Mouse (Mus musculus) heart, postnatal 0 days (tissue): ENCODE data around the gene Zfp775. TPM values are rescaled to one million over a fixed set of nuclear protein-coding genes. Genes with fewer than 3 reads are reported as not detected.

Experiments used
- ATAC-seq: fragments of 200-750 bp; cut with Nextera tagmentation; 2 replicates; pipeline ENCODE4 v1.8.0; 2017; ENCODE audit warnings: low read depth, moderate number of reproducible peaks, moderate library complexity; ENCODE audit not compliant: insufficient read depth
- DNase-seq: peaks from one replicate; pipeline ENCODE4 v3.0.0-alpha.2; 2016; ENCODE audit warnings: low spot score
- H3K27ac ChIP-seq: fragments of 300-500 bp; sonication (generic); 2 replicates; pipeline ENCODE4 v1.5.1; 2014; ENCODE audit warnings: low read depth, mild to moderate bottlenecking
- H3K27me3 ChIP-seq: fragments of 300-500 bp; sonication (generic); 2 replicates; pipeline ENCODE4 v1.6.1; 2014; ENCODE audit warnings: low read length, mixed read lengths; ENCODE audit not compliant: control insufficient read depth, insufficient read depth
- H3K36me3 ChIP-seq: fragments of 300-500 bp; sonication (generic); replicated peaks from 2 replicates; pipeline ENCODE4 v1.6.1; 2014; ENCODE audit warnings: low read length, mixed read lengths; ENCODE audit not compliant: control insufficient read depth, insufficient read depth
- H3K4me1 ChIP-seq: fragments of 300-500 bp; sonication (generic); 2 replicates; pipeline ENCODE4 v1.6.1; 2014; ENCODE audit warnings: antibody characterized with exemption; ENCODE audit not compliant: control insufficient read depth, insufficient read depth
- H3K4me2 ChIP-seq: fragments of 300-500 bp; sonication (generic); 2 replicates; pipeline ENCODE4 v1.6.1; 2014; ENCODE audit warnings: low read depth, mild to moderate bottlenecking, low read length, moderate library complexity
- H3K4me3 ChIP-seq: fragments of 300-500 bp; sonication (generic); 2 replicates; pipeline ENCODE4 v1.5.1; 2014; ENCODE audit warnings: low read depth, low read length
- H3K9ac ChIP-seq: fragments of 300-500 bp; sonication (generic); replicated peaks from 2 replicates; pipeline ENCODE4 v1.6.1; 2014; ENCODE audit warnings: low read depth, low read length, mixed read lengths
- H3K9me3 ChIP-seq: fragments of 300-500 bp; sonication (generic); replicated peaks from 2 replicates; pipeline ENCODE4 v1.6.1; 2016; ENCODE audit warnings: low read length; ENCODE audit not compliant: control insufficient read depth
- CTCF ChIP-seq: IDR thresholded peaks from 2 replicates; pipeline ENCODE4 v1.5.1; 2016; ENCODE audit warnings: antibody characterized with exemption, control low read depth, low read depth
- EP300 ChIP-seq: IDR thresholded peaks from 2 replicates; pipeline ENCODE4 v1.6.1; 2016; ENCODE audit warnings: antibody characterized with exemption, low read depth
- WGBS: fragments of 180-500 bp; shearing (Covaris S2); extraction: QIAGEN DNeasy Blood & Tissue Kit; methylation state at CpG from one replicate; pipeline ENCODE4 v1.1.7; 2014; 5-methylcytosine and 5-hydroxymethylcytosine counted together
- polyA plus RNA-seq: library from polyadenylated mRNA; unstranded; fragments of >200 nt; fragmentation: Nextera tagmentation; extraction: Ambion mirVana; gene quantifications from 2 replicates; pipeline ENCODE4 v1.2.1, GENCODE M21; 2015
- total RNA-seq: library from RNA; depleted of rRNA; stranded (reverse); fragments of >200 nt; gene quantifications from 2 replicates; pipeline ENCODE4 v1.2.3, GENCODE M21; 2014; ENCODE audit warnings: low replicate concordance

The Zfp775 gene
- total and polyA plus RNA-seq, 2 experiments from 2014 or later, result 4.0 to 5.7 TPM

- no peaks in the 10 kb centered on the region for H3K9me3 ChIP-seq
- peaks cover 24% of the 10 kb centered on the region for H3K36me3 ChIP-seq
- H3K27me3 ChIP-seq, result peaks cover 4% of the 10 kb centered on the region; the same call in 1 of the 2 replicates
- 37% methylated on average over 1 of the region's 1 CpGs for WGBS
- TF ChIP-seq CTCF (no peak), EP300 (no peak)
- ATAC-seq (no peak), DNase-seq (no peak)
- H3K4me2 ChIP-seq, result no peak overlapping the region
- no peak overlapping the region for H3K4me3 ChIP-seq
- H3K27ac ChIP-seq, result no peak overlapping the region
- 0 out of 2 replicates have a peak, but pooled peaks cover 9% of the 10 kb centered on the region for H3K4me1 ChIP-seq
- H3K9ac ChIP-seq, result no peak overlapping the region
These were observed 21.6 kb downstream of the Zfp775 start for GRCm38 (mm10) chr6:48623460-48623859.

- 42% methylated on average over 8 of the region's 8 CpGs for WGBS
These were observed 24.6 kb downstream of the Zfp775 start, which contains the start of gene AI854703 for GRCm38 (mm10) chr6:48626464-48626863. TSS of gene AI854703 (plus strand) at chr6:48626764.

GRCm38 (mm10) chr6:48626984-48627383 is 25.1 kb downstream of the Zfp775 start:
- DNase-seq (peak; percentile 31), ATAC-seq (peak; percentile 45; the same call in 1 of the 2 replicates)
- H3K9ac ChIP-seq, result peak overlapping the region; percentile 34; the same call in 1 of the 2 replicates
- H3K36me3 ChIP-seq, result no peaks in the 10 kb centered on the region
- no peaks in the 10 kb centered on the region for H3K9me3 ChIP-seq
- H3K4me1 ChIP-seq, result peaks cover 20% of the 10 kb centered on the region
- TF ChIP-seq EP300 (no peak), CTCF (no peak)
- peaks cover 15% of the 10 kb centered on the region for H3K27me3 ChIP-seq
- peak overlapping the region; percentile 76 for H3K4me2 ChIP-seq
- H3K27ac ChIP-seq, result no peak overlapping the region
- 1% methylated on average over 32 of the region's 32 CpGs for WGBS
- peak overlapping the region; percentile 48 for H3K4me3 ChIP-seq

More at GRCm38 (mm10) chr6:48626464-48626863, 24.6 kb downstream of the Zfp775 start, which contains the start of gene AI854703:
- no peaks in the 10 kb centered on the region for H3K9me3 ChIP-seq
- no peak for DNase-seq
- no peaks in the 10 kb centered on the region for H3K36me3 ChIP-seq
- peaks cover 20% of the 10 kb centered on the region for H3K4me1 ChIP-seq
- peaks cover 15% of the 10 kb centered on the region for H3K27me3 ChIP-seq
- H3K4me2 ChIP-seq, result peak within 1 kb of the TSS; percentile 76
- H3K9ac ChIP-seq, result peak within 1 kb of the TSS; percentile 34; the same call in 1 of the 2 replicates
- no peak within 1 kb of the TSS for H3K27ac ChIP-seq
- peak within 1 kb of the TSS; percentile 48 for H3K4me3 ChIP-seq
- ATAC-seq, result no peak
- TF ChIP-seq EP300 (no peak), CTCF (no peak)

- Histone ChIP-seq H3K4me2 (peak overlapping the region; percentile 76), H3K27me3 (peaks cover 15% of the 10 kb centered on the region), H3K4me1 (peaks cover 20% of the 10 kb centered on the region), H3K36me3 (no peaks in the 10 kb centered on the region), H3K9ac (peak overlapping the region; percentile 34; the same call in 1 of the 2 replicates), H3K4me3 (peak overlapping the region; percentile 48), H3K9me3 (no peaks in the 10 kb centered on the region), H3K27ac (no peak overlapping the region)
- ATAC-seq, result no peak
- DNase-seq, result no peak
- 13% methylated on average over 7 of the region's 7 CpGs for WGBS
- no peak for TF ChIP-seq EP300
- no peak for TF ChIP-seq CTCF
These were observed 25.7 kb downstream of the Zfp775 start for GRCm38 (mm10) chr6:48627511-48627924.

GRCm38 (mm10) chr6:48628377-48628776 is 26.5 kb downstream of the Zfp775 start:
- Histone ChIP-seq H3K4me2 (no peak overlapping the region), H3K27me3 (peaks cover 15% of the 10 kb centered on the region), H3K36me3 (no peaks in the 10 kb centered on the region), H3K9me3 (no peaks in the 10 kb centered on the region), H3K27ac (no peak overlapping the region), H3K4me3 (no peak overlapping the region), H3K4me1 (peaks cover 20% of the 10 kb centered on the region), H3K9ac (no peak overlapping the region)
- ATAC-seq (no peak), DNase-seq (no peak)
- no peak for TF ChIP-seq CTCF
- no peak for TF ChIP-seq EP300
- 75% methylated on average over 3 of the region's 3 CpGs for WGBS
